Mouse (Mus musculus): ENCODE data around the gene Hecw2.

GRCm38 (mm10) chr1:54070121-54070520, 124.8 kb downstream of the Hecw2 start:
- no peak for TF ChIP-seq CTCF (conservative IDR thresholded peaks at IDR 0.05; ENCODE audit: low read length)
- TF ChIP-seq POU5F1 (IDR thresholded peaks at IDR 0.05; ENCODE audit: borderline replicate concordance, low read length), result no peak
- no peak for TF ChIP-seq NANOG (IDR thresholded peaks at IDR 0.05; ENCODE audit: borderline replicate concordance, low read length)
